Mouse (Mus musculus): Measurements from ENCODE around the gene Dnm3. TPM values are rescaled to one million over a fixed set of nuclear protein-coding genes. Genes with fewer than 3 reads are reported as not detected.

The Dnm3 gene
- total RNA-seq, 1 experiment from 2014 or later = 1.5 TPM

DNA sequence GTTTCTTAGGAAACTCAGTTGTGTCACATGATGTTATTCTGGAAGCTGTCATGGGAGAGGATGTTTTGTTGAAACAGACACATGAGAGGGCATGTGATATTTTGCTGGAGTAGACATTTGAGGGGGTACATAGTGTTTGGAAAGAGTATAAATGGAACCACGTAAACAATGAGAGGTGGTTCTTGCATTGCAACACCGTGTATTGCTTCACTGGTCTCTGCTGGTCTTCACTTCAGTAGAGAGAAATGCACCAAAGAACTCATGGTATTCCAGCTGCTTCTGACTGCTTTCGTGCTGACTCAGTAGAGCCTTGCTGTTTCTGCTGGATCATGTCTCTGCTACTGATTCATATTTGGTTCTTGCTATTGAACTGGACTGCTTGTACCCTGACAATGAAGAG lies 328.1 kb downstream of the Dnm3 start:
- ATAC-seq (replicated peaks; ENCODE audit: insufficient number of reproducible peaks, low FRiP score, low TSS enrichment, poor library complexity, severe bottlenecking) = no peak

DNA sequence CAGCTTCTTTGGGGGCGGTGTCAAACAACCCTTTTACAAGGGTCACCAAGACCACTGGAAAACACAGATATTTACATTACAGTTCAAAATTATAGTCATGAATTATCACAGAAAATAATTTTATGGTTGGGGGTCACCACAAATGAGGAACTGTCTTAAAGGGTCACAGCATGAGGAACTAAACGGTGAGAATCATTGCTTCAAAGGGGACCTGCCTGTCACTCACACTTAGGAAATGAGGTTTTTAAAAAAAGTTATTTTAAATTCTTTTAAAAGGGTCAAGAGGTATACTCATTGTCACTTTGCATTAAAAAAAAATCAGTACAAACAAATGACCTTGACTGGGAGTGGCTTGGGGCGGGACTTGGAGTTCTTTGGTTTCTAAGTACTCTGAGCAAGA lies 330.3 kb downstream of the Dnm3 start:
- no peak for ATAC-seq (replicated peaks; ENCODE audit: insufficient number of reproducible peaks, low FRiP score, low TSS enrichment, poor library complexity, severe bottlenecking)

GRCm38 (mm10) chr1:162145748-162146147 lies 332.1 kb downstream of the Dnm3 start:
- no peak for ATAC-seq (replicated peaks; ENCODE audit: insufficient number of reproducible peaks, low FRiP score, low TSS enrichment, poor library complexity, severe bottlenecking)

GRCm38 (mm10) chr1:162144992-162145391 lies 332.8 kb downstream of the Dnm3 start:
- no peak for ATAC-seq (replicated peaks; ENCODE audit: insufficient number of reproducible peaks, low FRiP score, low TSS enrichment, poor library complexity, severe bottlenecking)

DNA sequence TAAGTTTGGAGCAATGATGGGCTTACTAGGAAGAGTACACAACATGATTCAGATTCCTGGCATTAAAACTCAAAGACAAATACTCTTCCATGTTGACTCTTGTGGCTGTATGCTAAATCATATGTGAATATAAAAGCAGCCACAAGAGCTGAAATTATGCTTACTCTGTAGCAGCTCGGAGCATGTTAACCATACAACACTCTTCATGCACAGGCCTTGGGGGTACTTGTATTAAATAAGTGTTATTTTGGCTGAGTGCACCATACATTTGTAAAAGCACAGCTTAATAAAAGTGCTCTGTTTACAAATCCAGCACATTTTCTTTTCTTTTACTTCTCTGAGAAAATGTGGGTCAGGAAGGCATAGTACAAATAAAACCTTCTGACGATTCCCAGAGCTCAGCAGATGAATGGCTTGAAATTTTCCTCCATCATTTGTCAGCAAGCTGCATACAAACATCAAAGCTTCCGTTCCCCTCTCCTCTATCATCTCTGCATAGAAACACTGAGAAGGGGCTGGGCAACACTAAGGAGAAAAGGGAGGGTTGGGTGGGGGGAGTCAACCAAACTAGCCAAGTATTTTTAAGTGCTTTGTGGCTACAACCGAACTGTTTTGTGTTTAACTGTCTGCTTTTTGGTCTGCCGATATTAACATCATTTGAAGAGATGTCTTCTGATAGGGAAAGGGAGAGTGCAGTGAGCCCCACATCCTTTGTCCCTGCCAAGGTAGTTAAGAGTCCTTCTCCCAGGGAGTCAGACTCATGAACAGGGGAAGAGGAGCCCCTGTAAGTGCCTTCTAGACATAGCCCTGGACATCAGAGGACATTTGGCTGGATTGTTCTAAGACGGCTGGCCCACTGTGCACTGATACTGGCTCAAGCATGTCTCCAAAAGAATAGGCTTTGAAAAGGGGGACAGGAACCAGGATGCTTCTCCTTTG lies 333.6 kb downstream of the Dnm3 start:
- ATAC-seq (replicated peaks; ENCODE audit: insufficient number of reproducible peaks, low FRiP score, low TSS enrichment, poor library complexity, severe bottlenecking) = no peak

DNA sequence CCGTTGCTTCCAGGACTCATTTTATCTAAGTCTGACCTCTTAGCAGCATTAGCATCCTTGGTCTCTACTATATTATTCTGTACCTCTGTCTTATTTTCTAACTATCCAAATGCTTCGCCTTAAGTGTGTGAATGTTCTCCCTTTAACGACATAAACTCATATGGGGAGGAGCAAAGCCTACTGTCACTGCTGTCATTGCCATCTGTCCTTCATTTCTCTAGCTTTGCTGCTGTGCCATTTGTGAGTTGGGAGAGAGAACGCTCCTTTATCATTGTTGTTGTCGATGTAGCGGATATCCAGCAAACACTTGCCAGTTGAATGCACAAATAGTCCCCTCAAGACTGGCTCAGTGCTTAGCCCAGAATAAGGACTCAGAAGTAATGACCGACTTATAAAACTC lies 335.5 kb downstream of the Dnm3 start:
- no peak for ATAC-seq (replicated peaks; ENCODE audit: insufficient number of reproducible peaks, low FRiP score, low TSS enrichment, poor library complexity, severe bottlenecking)

DNA sequence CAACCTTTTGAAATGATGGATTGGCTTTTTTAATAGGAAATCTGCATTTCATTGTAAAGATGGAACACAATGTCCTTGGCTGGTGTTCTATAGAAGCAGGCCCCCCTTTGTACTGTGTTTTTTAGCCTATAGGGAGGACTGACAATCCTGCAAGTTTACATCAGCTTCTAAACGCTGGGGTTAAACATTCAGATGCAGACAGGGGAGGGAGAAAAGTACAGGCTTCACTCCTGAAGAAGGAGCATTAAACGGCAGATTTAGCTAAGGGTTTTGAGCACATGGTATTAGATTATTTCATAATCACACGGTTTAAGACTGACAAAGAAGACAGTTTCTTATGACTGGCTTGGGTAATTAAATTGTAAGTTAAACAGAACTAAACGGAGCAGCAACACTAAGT lies 341.5 kb downstream of the Dnm3 start:
- no peak for ATAC-seq (replicated peaks; ENCODE audit: insufficient number of reproducible peaks, low FRiP score, low TSS enrichment, poor library complexity, severe bottlenecking)

DNA sequence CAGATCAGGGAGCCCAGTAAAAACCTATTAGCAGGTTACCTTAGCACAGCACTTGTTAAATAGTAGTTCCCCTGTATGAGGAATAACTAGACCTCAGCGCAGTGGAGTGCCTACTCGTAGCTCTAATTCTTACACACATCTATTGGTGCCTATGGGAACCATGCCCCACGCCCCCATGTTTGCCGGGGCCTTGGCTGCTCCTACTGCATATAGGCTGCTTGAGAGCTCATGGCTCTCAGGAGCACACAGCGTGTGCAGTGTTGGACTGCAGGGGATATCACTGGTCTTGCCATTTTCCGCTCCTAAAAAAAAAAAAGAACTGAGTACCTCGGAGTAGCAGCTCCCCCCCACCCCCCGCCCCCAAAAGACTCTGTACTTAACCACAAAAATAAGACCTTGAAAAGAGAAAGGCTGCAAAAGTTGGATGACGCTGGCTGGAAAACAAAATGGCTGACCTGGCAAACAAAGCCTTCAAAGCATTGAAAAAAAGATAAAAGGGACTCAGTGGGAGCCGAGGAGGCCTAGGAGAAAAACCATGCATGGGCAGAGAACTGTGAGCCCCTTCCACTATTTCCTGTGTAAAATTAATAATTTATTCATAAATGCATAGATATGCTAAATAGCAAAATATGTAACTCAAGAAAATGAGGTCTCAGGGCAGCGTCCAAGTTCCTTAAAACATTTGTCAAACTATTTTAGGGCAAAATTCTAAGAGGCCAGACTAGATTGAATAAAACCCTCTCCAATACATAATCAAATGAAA lies 342.2 kb downstream of the Dnm3 start:
- ATAC-seq (replicated peaks; ENCODE audit: insufficient number of reproducible peaks, low FRiP score, low TSS enrichment, poor library complexity, severe bottlenecking) = no peak

DNA sequence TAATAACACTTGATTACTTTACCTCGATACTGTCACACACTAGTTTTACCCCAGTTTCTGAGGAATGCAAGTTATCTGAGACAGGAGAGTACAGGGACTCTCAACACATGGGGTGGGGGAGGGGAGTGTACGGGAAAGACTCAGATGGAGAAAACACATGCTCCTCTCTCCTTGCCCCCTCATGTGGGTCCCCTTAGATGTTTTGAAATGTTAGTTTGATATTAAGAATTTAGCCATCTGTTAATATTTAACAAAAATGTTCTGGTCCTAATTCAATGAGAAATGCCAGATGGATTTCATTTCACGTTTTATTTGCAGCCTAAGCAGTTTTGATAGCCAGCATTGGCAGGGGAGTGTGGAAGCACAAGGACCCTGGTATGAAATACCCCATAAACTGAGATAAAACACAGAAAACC lies 343.2 kb downstream of the Dnm3 start:
- ATAC-seq (replicated peaks; ENCODE audit: insufficient number of reproducible peaks, low FRiP score, low TSS enrichment, poor library complexity, severe bottlenecking) = no peak

GRCm38 (mm10) chr1:162132908-162133641 lies 344.8 kb downstream of the Dnm3 start:
- ATAC-seq (replicated peaks; ENCODE audit: insufficient number of reproducible peaks, low FRiP score, low TSS enrichment, poor library complexity, severe bottlenecking) = no peak

DNA sequence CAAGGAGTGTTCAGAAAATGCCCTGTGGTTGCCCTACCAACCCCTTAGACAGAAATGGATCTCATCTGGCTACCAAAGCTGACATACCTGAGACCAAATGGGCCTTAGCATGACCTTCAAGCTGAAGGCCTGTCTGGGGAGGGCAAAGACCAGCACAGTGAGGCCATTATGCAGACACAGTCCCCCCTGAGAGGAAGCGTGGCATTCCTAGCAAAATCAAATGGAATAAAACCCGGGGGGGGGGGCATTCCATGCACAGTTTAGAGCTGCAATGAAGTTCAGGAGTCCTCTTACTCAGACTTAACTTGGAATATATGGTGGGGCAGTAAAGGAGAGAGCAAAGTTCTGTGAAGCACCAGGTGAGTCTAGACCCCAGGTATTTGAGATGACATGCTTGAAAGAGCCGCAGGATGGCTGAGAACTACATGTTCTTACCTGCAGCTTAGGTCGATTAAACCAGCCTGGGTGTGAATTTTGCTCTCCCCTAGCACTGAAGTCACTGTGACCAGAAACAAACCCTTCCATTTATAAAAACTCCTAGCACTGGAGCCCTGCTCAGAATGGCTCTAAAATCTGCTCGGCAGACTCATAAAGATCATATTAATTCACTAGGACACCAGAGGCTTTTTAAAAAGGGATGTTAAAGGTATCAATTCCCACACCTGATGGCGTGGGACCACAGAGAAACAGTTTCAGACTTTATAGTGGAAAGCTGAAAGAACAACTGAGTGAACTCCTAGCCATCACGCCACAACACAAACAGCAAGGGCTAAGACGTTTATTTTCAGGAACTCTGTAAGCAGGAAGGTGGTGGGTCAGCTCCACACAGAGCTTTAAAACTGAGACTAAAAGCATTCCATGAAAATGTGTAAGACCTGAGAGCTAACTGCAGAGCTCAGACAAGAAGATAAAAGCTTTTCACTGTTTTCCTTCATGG lies 350.7 kb downstream of the Dnm3 start:
- no peak for ATAC-seq (replicated peaks; ENCODE audit: insufficient number of reproducible peaks, low FRiP score, low TSS enrichment, poor library complexity, severe bottlenecking)

GRCm38 (mm10) chr1:162124396-162124795 lies 353.4 kb downstream of the Dnm3 start:
- ATAC-seq (replicated peaks; ENCODE audit: insufficient number of reproducible peaks, low FRiP score, low TSS enrichment, poor library complexity, severe bottlenecking) = no peak

DNA sequence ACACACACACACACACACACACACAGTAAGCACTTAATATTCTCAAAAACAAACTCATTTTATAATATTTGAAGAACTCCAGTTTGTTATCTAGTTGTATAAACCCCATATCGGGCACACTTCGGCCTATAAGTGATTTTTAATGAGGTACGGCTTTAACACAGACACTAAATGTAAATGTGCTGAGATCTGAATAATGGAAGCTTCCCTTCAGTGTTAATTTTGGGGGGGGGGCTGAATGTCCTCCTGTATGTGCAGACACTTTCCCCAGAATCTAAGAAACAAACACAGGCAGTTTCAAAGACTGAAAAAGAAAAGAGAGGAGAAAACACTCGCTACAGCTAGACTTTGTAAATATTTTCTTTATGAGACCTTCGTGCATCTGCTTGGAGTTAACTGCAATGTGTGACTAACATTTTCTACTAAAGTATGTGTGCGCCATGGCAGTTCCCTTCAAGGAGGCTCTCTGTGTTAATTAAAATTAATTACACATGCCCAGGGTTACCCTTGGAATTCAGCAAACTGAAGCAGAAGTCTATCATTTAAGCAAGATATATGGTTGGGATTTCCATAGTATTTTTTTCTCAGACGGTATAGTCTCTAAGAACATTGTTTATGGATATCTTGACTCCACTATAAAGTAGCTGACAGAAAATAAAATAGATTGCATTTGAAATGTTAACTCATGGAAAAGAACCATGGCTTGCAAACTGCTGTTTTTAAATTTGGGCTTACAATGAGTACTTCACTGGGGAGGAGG lies 356.2 kb downstream of the Dnm3 start:
- no peak for ATAC-seq (replicated peaks; ENCODE audit: insufficient number of reproducible peaks, low FRiP score, low TSS enrichment, poor library complexity, severe bottlenecking)

DNA sequence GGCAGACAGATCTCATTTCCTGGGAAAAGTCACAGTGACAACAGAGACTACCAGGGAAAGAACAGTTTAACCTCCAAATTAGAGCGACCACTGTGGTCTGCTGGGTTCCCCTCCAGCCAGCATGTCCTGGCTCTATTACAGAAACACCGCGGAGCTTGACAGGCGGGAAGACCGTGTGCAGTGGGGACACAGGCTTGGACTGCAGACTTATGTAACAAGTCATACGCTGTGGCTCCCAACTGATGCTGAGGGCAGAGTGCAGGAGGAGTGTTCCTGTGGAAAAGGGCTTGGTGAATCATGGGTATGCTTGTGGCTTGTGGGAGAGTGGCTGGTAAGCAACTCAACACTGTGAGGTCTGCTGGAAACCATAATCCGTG lies 368.4 kb downstream of the Dnm3 start:
- no peak for ATAC-seq (replicated peaks; ENCODE audit: insufficient number of reproducible peaks, low FRiP score, low TSS enrichment, poor library complexity, severe bottlenecking)

DNA sequence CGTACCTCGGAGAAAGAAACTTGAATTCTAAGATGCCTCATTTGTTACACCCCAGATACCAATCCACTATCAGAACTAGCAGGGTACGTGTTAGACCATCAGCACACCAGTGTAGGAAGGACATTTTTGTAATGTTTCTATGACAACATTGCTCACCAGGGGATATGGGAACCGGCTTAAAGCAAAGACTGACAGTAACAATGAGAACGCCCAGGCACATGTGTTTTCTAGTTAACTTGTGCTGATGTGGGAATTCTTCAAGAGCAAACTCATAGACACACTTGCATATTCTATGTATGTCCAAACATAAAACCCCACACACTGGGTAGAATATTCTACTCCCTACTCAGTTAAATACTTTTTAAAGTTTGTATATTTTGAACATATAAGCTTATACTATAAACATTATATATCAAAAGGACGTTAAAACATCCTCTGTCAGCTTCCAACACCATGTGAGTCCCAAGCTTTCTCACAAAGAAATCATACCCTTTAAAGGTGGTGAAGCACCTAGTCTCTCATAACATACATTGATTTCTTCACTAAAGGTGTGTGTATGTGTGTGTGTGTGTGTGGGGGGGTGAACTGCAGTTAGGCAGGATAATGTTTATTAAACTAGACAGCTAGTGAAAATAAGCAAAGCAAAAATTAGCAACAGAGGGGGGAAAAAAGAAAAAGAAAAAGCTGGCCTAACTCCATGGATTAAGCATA lies 369.0 kb downstream of the Dnm3 start:
- ATAC-seq (replicated peaks; ENCODE audit: insufficient number of reproducible peaks, low FRiP score, low TSS enrichment, poor library complexity, severe bottlenecking) = no peak

DNA sequence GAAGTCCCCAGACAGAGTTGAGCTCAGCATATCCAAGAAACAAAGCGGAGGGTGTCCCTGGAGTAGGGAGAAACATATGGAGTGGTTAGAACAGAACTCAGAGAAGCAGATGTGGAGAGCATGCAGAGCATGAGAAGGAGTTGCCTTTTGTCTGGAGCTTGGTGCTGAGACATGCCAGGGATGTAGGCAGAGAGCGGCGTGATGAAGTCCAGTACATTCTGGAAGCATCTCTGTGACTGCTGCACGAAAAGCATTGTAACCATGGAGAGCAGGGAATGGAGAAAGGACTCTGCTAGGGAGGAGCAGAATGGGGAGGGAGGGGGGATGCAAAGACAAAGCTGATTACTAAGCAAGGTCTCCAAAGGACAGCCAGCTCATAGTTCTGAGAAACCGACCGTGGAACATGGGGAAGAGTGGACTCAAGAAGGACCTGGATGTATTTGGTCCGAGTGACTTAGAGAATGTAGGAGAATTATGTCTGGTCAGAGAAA lies 369.6 kb downstream of the Dnm3 start:
- no peak for ATAC-seq (replicated peaks; ENCODE audit: insufficient number of reproducible peaks, low FRiP score, low TSS enrichment, poor library complexity, severe bottlenecking)

DNA sequence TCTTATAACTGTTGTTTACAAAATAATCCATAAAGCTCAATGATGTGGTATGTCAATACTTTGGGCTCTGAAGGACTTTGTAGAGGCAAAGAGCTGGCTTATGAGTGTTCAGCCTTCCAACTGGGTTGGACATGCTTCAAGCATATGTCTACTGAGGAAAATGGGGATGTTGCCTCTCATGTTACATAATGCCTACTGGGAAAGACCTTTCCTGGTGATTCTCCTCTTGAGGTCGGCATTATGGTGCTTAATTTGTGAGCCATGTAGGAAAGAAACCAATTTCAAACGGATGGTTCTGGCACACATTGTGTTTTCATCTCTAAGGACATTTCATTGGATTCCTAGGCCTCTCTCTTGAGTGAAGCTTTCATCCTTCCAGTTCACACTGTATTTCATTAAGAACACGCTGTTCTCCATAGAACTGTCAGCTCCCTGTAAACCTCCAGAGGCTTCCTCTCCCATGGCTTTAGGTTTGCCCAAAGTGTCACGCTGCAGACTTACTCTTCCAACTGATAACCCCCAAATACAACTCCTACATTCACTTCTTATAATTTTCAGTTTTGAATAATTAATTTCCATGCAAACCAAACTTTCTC lies 370.7 kb downstream of the Dnm3 start:
- no peak for ATAC-seq (replicated peaks; ENCODE audit: insufficient number of reproducible peaks, low FRiP score, low TSS enrichment, poor library complexity, severe bottlenecking)
